Mouse (Mus musculus) testis, postnatal 14 days (tissue): ENCODE data around the gene Stmn1.
A peak's percentile ranks its signal among the peaks of the same experiment; 100 is the strongest.

Source experiments
- DNase-seq: peaks from one replicate; pipeline ENCODE4 v3.0.0; 2021; ENCODE audit warnings: low spot score

Stmn1 gene

DNA sequence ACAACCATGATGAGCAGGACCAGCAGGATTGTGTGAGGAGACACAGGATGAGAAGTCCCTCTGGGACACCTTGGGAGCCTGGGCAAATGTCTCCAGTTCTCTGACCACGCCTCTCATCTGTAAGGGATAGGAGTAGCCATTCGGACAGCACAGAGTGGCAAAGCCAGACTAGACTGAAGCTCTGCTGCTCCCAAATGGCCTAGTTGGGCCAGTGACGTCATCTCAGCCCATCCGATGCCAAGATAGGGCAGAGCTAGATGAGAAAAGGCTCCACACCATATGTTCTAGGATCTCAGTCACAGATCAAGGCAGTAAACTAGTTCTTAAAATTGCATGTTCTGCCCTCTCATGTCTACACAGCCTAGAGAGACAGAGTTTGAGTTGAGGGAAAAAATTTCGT is 9.3 kb upstream of the Stmn1 start:
- DNase-seq: no peak

DNA sequence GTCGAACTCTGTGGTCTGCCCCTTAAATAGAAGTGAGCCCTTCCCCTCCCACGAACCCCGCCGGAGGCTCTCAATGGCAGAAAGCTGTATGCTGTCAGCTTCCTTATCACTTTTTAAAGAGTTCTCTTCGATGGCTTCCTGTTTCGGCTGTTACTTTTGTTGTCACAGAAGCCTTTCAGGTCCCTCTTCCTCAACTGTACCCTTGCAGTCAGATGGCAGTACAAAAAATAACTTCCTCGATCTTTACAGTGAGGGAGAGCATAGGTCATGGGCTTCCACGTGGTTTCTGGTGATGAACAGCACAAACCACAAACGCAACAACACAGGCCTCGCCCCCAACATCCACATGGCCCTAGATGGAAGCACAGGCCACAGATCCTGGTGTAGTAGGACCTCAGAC is 7.8 kb upstream of the Stmn1 start:
- no peak for DNase-seq

- DNase-seq: no peak
These were observed 6.9 kb upstream of the Stmn1 start for GRCm38 (mm10) chr4:134461252-134461651.

DNA sequence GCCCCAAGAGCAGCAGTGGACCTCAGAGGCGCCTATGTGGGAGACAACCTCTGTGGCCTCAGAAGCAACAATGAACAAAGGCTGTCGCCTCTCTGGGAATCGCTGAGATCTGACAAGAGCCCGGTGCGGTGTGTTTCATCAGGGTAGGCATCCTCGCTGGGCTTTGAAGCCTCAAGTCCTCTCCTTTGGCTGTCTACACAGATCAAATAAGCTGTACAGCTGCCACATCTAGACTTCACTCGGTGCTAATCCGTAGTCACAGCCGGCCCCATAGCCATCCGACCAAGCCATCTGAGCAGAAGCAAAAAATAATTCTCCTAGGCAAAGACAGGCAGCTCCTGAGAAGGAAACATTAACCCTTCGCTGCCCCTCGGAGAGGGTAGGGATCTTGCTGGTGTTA is 2.3 kb upstream of the Stmn1 start:
- DNase-seq: no peak

- no peak for DNase-seq
These were observed 1.5 kb upstream of the Stmn1 start for GRCm38 (mm10) chr4:134466381-134467262.

DNA sequence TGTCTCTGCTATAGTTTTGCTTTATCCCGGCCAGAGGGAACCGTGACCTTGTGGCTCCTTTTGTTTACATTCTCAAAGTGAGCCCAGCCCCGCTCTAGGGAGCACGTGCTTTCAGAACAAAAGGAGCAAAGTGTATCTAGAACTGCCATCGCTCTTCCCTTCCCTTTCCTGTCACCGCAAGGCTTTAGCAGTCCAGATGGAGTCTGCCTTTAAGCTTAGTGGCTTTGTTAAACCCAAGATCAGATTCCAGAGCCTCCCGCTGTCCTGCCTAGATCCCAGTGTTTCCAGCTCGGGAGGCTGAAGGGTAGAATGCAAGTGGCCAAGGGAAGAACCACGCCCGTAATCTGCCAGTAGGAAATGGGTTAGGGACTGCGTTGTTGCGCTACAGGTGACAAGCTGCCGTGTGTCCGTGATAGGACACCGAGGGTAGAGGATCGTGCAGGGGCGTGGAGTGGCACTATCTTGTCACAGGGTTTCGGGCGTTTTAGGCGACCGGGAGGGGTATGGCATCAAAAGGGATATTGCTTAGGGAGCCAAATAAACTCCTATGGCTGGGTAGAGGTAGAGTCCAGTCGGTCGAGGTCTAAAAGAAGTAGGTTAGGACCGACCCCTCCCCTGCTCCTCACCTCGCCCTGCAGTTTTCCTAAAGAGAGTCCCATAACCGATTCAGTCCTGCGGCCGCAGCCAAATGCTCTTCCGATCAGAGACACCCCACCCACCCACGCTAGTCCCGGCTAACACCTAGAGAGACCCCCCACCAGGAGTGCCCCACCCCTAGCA is 495 bp upstream of the Stmn1 start:
- no peak for DNase-seq

GRCm38 (mm10) chr4:134468578-134469266 is 602 bp downstream of the Stmn1 start:
- DNase-seq: peak; percentile 93

GRCm38 (mm10) chr4:134469341-134469796 is 1.2 kb downstream of the Stmn1 start:
- DNase-seq: no peak

DNA sequence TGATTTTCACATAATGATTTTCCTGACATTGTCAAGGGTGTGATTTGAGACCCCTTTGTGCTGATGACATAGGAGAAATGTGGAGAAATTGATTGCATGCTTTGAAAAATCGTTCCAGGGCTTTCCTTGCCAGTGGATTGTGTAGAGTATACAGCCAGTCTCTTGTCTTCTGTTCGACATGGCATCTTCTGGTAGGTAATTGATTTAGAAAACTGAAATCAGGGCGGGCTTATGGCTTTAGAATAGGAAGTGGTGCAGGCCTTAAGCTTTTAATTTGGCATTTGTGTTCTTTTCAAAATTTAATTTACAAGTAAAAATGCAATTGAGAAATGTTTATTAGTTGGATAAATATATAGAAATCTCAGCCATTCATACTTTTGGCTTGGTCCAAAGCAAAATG is 1.9 kb downstream of the Stmn1 start:
- DNase-seq: no peak

- DNase-seq: no peak
These were observed 3.3 kb downstream of the Stmn1 start for GRCm38 (mm10) chr4:134471469-134471868.

- no peak for DNase-seq
These were observed 5.6 kb downstream of the Stmn1 start for GRCm38 (mm10) chr4:134473764-134474163.

DNA sequence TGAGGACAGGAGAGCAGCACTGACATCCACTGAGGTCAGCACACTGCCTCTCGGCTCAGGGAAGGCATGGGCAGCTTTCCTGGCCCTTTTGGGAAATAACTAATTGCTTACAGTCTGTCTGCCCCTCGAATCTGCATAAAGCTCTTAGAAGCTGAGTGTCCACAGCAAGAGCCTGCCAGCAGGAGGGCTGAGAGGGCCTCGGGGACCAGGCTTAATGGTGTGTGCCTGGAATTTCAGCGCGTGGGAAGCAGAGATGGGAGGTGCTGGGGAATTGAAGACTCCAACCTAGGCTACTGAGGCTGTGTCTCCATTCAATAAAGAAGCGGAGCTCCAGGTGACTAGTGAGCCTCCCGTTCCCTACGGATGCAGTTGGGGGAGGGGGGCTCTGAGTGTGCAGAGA is 6.1 kb downstream of the Stmn1 start:
- no peak for DNase-seq

DNA sequence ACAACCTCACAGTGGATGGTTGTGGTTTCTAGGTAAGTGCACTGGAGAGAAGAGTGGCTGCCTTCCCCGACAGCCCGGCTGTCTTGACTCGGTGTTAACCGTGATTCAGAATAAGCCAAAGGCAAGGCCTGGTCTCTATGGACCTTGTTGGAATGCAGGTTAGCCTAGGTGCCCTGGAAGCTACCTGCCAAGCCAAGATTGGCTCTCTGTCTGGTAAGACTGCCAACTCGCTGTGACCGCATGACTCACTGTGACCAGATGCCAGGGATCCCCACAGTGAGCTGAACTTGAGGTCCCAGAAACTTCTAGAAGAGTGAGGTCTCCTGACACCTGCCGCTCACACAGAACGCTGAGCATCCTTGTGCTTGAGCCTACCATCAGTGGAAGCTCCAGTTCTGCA is 8.8 kb downstream of the Stmn1 start:
- no peak for DNase-seq

GRCm38 (mm10) chr4:134478031-134478430 is 9.9 kb downstream of the Stmn1 start:
- peak; percentile 80 for DNase-seq

DNA sequence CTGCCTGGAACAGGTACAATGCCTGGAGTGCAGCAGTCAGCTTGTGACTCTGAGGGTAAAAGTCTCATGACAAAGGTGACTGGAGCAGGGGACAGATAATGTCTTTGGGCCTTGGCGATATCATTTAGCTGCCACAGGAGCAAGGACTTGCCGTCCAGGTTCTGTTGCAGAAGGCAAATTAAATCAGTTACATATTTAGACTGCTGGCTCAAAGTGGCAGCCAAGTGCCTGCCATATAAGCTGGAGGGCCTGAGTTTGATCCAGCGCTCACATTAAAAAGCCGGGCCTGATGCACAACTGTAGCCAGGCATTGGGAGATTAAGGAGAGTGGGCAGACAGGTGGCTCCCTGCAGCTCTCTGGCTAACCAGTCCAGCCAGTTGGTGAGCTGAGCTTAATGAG is 11.7 kb downstream of the Stmn1 start:
- DNase-seq: no peak

DNA sequence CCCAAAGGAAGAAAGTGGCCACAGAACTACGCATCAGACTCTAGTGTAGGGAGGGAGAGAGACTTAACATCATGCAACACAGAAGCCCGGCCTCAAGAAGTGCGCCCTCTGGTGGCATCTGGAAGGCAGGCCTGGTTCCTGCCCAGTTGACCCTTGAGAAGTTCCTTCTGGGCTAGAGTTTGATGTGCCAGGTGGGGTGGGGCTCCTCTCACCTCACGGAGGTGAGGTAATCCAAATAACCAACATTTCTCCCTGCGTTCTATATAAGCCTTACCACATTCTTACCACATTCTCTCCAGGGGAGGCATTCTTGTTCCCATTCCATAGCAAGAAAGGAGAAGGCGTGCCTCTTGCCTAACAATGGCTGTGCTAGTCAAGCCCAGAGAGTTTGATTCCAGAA is 12.7 kb downstream of the Stmn1 start:
- DNase-seq: peak; percentile 49

DNA sequence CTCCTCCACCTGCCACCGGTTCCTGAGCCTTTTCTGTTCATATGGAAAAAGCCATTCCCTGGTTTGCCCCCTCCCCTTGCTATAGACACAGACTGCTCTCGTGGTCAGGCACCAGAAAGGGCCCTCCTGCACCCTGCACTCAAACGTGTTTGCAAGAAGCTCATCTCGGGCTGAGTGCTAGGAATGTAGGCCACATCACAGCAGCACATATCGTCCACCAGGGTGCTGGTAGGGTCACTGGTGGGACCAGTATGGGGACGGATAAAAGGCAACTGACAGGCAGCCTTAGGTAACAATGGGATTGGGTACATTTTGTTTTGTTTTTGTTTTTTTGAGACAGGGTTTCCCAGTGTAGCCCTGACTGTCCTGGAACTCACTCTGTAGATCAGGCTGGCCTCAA is 13.2 kb downstream of the Stmn1 start:
- no peak for DNase-seq

GRCm38 (mm10) chr4:134482442-134482841 is 14.3 kb downstream of the Stmn1 start:
- DNase-seq: no peak

- DNase-seq: no peak
These were observed 15.1 kb downstream of the Stmn1 start for GRCm38 (mm10) chr4:134483078-134483688.

- no peak for DNase-seq
These were observed 15.6 kb downstream of the Stmn1 start for GRCm38 (mm10) chr4:134483696-134484095.

DNA sequence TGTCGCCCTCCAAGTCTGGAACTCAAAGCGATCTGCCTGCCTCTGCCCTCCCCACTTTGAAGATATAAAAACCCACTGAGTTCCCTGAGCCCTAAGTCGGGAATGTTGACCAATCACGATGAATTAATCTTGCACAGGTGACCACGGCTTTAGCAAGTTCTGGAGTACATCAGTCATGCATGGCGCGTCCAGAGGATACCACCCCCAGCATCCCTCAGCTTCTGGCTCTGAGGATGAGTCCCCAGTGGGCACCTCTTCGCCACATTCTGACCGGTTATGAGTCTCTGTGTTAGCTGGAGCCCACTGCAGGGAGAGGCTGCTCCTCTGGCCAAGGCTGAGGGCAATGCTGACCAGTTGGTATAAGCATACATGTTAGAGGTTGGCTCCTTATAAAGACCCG is 16.1 kb downstream of the Stmn1 start:
- DNase-seq: no peak
